Mouse (Mus musculus): ENCODE results near the gene Sox10. TPM values are rescaled to one million over a fixed set of nuclear protein-coding genes. Genes with fewer than 3 reads are reported as not detected.
A peak's percentile ranks its signal among the peaks of the same experiment; 100 is the strongest.

Gene Sox10
- polyA plus RNA-seq, 1 experiment from 2014 or later: 3.6 TPM

DNA sequence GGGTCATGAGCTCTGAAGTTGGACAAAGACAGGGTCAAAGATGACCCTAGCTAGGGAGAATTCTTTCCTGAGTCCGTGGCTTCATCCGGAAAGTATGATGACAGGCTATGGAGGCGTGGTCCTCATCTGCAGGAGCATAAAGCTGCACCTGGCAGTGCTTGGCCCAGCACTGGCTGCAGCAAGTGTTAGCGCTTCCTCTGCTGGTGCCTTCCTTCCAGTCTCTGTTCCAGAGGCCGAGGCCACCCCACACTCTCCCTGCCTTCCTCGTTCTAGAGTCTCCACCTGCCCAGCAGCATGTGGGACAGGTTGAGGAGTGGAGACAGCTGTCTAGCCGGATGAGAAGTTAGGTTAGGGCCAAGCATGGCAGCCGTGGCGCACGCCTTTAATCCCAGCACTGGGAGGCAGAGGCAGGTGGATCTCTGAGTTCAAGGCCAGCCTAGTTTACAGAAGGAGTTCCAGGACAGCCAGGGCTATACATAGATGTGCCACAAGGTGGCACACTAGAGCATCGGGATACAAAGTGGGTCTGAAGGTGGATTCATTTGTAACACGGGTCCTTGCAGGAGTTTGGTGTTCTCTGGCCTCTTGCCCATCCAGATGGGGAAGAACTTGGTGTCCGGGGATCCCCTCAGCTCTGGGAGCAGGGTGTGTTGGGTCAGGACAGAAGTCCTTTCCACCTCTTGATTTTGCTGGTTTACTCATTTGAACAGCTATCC, 38.7 kb downstream of the Sox10 start:
- H3K9me3 ChIP-seq (ENCODE audit: control insufficient read depth, low read length): no peaks in the 10 kb centered on the region
- H3K27ac ChIP-seq (replicated peaks): no peak overlapping the region
- no peaks in the 10 kb centered on the region for H3K4me1 ChIP-seq (replicated peaks; ENCODE audit: control insufficient read depth, insufficient read depth)
- ATAC-seq (ENCODE audit: low FRiP score, low TSS enrichment): no peak
- DNase-seq (ENCODE audit: low spot score): peak; percentile 66
- peaks cover 53% of the 10 kb centered on the region for H3K36me3 ChIP-seq (ENCODE audit: control insufficient read depth, insufficient read depth, low read length)
- TF ChIP-seq CTCF (IDR thresholded peaks at IDR 0.05; ENCODE audit: low read depth): peak; percentile 83
- no peak for TF ChIP-seq EP300 (optimal IDR thresholded peaks at IDR 0.05)
- no peaks in the 10 kb centered on the region for H3K27me3 ChIP-seq (ENCODE audit: control insufficient read depth, insufficient read depth, low read length)
- H3K4me3 ChIP-seq (ENCODE audit: low read depth, low read length): no peak overlapping the region
- 79% methylated on average over 13 of the region's 13 CpGs for WGBS
- H3K9ac ChIP-seq (ENCODE audit: low read length): no peak overlapping the region
- no peak overlapping the region for H3K4me2 ChIP-seq (replicated peaks; ENCODE audit: low read depth)

DNA sequence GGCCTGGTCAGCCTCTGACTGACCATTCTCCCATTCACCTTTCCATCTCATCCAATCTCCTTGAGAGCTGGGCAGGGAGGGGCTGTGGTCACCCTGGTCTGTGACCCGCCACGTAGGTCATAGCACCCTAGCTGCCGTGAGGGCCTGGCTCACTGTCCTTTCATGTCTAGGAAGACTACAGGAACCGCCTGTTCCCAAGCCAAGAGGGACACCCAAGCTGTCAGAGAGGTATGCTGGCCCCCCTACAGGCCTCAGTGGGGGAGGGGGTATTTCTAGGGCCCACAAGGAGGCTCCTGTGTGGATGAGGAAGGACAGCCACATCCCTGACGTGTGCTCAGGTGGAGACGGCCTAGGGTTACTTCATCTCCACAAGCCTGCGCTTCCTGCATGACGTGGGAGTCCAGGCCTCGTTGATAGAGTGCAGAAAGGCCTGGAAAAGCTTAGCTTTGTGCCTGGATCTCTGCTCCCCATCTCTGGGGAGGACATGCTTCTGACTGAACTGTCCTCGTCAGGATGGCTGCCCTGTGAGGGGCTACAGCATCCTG, 40.6 kb downstream of the Sox10 start:
- TF ChIP-seq EP300 (optimal IDR thresholded peaks at IDR 0.05): no peak
- no peak for TF ChIP-seq CTCF (IDR thresholded peaks at IDR 0.05; ENCODE audit: low read depth)
- Histone ChIP-seq H3K9ac (ENCODE audit: low read length) (no peak overlapping the region), H3K27ac (replicated peaks) (no peak overlapping the region), H3K4me1 (replicated peaks; ENCODE audit: control insufficient read depth, insufficient read depth) (no peaks in the 10 kb centered on the region), H3K9me3 (ENCODE audit: control insufficient read depth, low read length) (no peaks in the 10 kb centered on the region), H3K36me3 (ENCODE audit: control insufficient read depth, insufficient read depth, low read length) (peaks cover 59% of the 10 kb centered on the region), H3K4me3 (ENCODE audit: low read depth, low read length) (no peak overlapping the region), H3K27me3 (ENCODE audit: control insufficient read depth, insufficient read depth, low read length) (no peaks in the 10 kb centered on the region), H3K4me2 (replicated peaks; ENCODE audit: low read depth) (no peak overlapping the region)
- ATAC-seq (ENCODE audit: low FRiP score, low TSS enrichment): no peak
- DNase-seq (ENCODE audit: low spot score): no peak
- 79% methylated on average over 10 of the region's 10 CpGs for WGBS

DNA sequence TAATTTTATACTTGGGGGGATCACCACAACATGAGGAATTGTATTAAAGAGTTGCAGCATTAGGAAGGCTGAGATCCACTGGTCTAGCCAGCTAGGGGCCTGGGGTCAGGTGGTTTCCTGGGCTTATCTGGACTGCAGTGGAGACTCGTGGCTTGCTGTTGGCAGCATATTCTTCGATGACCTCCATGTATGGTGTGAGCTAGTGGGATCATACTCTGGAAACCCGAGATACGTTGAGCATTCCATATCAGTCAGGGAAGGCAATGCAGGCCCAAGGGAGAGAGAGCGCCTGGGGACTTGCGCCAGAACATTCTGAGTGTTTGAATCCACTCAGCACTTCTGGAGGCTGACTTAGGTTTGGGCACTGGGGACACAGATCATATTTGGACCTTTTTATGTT, 41.3 kb downstream of the Sox10 start:
- Histone ChIP-seq H3K36me3 (ENCODE audit: control insufficient read depth, insufficient read depth, low read length) (peaks cover 63% of the 10 kb centered on the region), H3K4me3 (ENCODE audit: low read depth, low read length) (no peak overlapping the region), H3K9me3 (ENCODE audit: control insufficient read depth, low read length) (no peaks in the 10 kb centered on the region), H3K27me3 (ENCODE audit: control insufficient read depth, insufficient read depth, low read length) (no peaks in the 10 kb centered on the region), H3K9ac (ENCODE audit: low read length) (no peak overlapping the region), H3K4me1 (replicated peaks; ENCODE audit: control insufficient read depth, insufficient read depth) (no peaks in the 10 kb centered on the region), H3K4me2 (replicated peaks; ENCODE audit: low read depth) (no peak overlapping the region), H3K27ac (replicated peaks) (no peak overlapping the region)
- no peak for TF ChIP-seq EP300 (optimal IDR thresholded peaks at IDR 0.05)
- no peak for TF ChIP-seq CTCF (IDR thresholded peaks at IDR 0.05; ENCODE audit: low read depth)
- no peak for ATAC-seq (ENCODE audit: low FRiP score, low TSS enrichment)
- 81% methylated on average over 6 of the region's 6 CpGs for WGBS
- no peak for DNase-seq (ENCODE audit: low spot score)

DNA sequence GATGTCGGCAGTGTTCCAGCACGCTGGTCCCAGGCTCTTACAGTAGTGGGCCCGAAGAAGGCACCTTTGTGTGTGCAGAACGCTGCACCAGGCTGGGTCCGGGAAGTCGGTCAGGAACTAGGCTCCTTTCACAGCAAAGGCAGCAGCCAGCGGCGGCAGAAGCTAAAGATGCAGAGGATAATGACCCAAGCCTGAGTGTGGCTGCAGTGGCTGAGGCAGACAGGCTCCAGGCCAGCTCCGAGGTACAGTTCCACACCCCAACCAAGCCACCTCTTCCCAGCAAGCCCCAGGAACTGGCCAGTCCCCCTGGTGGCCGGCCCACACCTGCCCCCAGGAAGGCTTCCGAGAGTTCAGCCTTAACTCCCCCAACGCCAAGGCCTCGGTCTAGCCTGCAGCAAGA, 42.5 kb downstream of the Sox10 start:
- WGBS: 80% methylated on average over 13 of the region's 13 CpGs
- Histone ChIP-seq H3K27me3 (ENCODE audit: control insufficient read depth, insufficient read depth, low read length) (no peaks in the 10 kb centered on the region), H3K9ac (ENCODE audit: low read length) (no peak overlapping the region), H3K27ac (replicated peaks) (no peak overlapping the region), H3K4me2 (replicated peaks; ENCODE audit: low read depth) (no peak overlapping the region), H3K4me1 (replicated peaks; ENCODE audit: control insufficient read depth, insufficient read depth) (no peaks in the 10 kb centered on the region), H3K9me3 (ENCODE audit: control insufficient read depth, low read length) (no peaks in the 10 kb centered on the region), H3K4me3 (ENCODE audit: low read depth, low read length) (no peak overlapping the region), H3K36me3 (ENCODE audit: control insufficient read depth, insufficient read depth, low read length) (peaks cover 68% of the 10 kb centered on the region)
- ATAC-seq (ENCODE audit: low FRiP score, low TSS enrichment) (no peak), DNase-seq (ENCODE audit: low spot score) (no peak)
- TF ChIP-seq EP300 (optimal IDR thresholded peaks at IDR 0.05): no peak
- TF ChIP-seq CTCF (IDR thresholded peaks at IDR 0.05; ENCODE audit: low read depth): peak; percentile 22; the same call in 1 of the 2 replicates

DNA sequence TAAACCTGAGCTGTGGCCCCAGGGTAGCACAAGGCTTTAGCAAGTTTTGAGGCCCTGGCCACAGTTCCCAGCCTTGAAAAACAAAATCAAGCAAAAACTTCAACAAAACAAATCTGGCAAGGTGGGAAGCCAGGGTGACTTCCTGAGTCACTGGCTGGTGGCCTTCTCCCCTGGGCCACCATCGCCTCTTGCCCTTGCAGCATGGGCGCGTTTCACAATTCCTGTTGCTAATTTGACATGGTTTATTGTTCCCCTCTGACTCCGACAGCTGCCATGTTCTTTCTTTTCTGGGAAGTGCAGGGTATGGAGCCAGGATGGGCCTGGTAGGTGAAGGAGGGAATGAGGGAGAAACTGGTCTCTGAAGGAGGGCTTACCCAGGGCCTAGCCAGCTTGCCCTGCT, 42.9 kb downstream of the Sox10 start:
- TF ChIP-seq EP300 (optimal IDR thresholded peaks at IDR 0.05) (no peak), CTCF (IDR thresholded peaks at IDR 0.05; ENCODE audit: low read depth) (no peak)
- Histone ChIP-seq H3K36me3 (ENCODE audit: control insufficient read depth, insufficient read depth, low read length) (peaks cover 68% of the 10 kb centered on the region), H3K27me3 (ENCODE audit: control insufficient read depth, insufficient read depth, low read length) (no peaks in the 10 kb centered on the region), H3K4me2 (replicated peaks; ENCODE audit: low read depth) (no peak overlapping the region), H3K9ac (ENCODE audit: low read length) (no peak overlapping the region), H3K4me1 (replicated peaks; ENCODE audit: control insufficient read depth, insufficient read depth) (no peaks in the 10 kb centered on the region), H3K4me3 (ENCODE audit: low read depth, low read length) (no peak overlapping the region), H3K9me3 (ENCODE audit: control insufficient read depth, low read length) (no peaks in the 10 kb centered on the region), H3K27ac (replicated peaks) (no peak overlapping the region)
- no peak for DNase-seq (ENCODE audit: low spot score)
- ATAC-seq (ENCODE audit: low FRiP score, low TSS enrichment): no peak
- WGBS: 86% methylated on average over 4 of the region's 4 CpGs

DNA sequence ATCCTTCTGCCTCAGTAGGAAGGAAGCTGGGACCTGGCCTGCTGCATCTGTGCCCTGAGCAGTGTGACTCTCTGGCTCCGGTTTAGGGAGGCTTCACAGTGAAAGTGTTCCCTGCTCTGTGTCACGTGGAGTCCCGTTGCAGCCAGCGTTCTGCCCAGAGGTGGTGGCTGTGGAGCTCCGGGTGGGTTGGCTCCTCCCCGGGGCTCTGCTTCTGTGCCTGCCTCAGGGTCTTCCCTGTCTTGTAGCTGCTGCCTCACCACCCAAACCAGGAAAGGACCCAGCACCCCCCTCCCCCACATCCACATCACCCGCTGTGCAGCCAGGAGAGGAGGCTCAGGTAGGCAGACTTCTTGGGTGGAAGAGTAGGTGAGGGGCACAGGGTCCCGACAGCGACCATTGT, 45.5 kb downstream of the Sox10 start:
- Histone ChIP-seq H3K9me3 (ENCODE audit: control insufficient read depth, low read length) (no peaks in the 10 kb centered on the region), H3K9ac (ENCODE audit: low read length) (no peak overlapping the region), H3K36me3 (ENCODE audit: control insufficient read depth, insufficient read depth, low read length) (peaks cover 69% of the 10 kb centered on the region), H3K4me2 (replicated peaks; ENCODE audit: low read depth) (no peak overlapping the region), H3K4me1 (replicated peaks; ENCODE audit: control insufficient read depth, insufficient read depth) (no peaks in the 10 kb centered on the region), H3K4me3 (ENCODE audit: low read depth, low read length) (no peak overlapping the region), H3K27ac (replicated peaks) (no peak overlapping the region), H3K27me3 (ENCODE audit: control insufficient read depth, insufficient read depth, low read length) (no peaks in the 10 kb centered on the region)
- WGBS: 83% methylated on average over 9 of the region's 9 CpGs
- ATAC-seq (ENCODE audit: low FRiP score, low TSS enrichment) (no peak), DNase-seq (ENCODE audit: low spot score) (no peak)
- TF ChIP-seq CTCF (IDR thresholded peaks at IDR 0.05; ENCODE audit: low read depth) (no peak), EP300 (optimal IDR thresholded peaks at IDR 0.05) (no peak)
